Mouse (Mus musculus): ENCODE measurements around the gene Nt5dc2. TPM values are rescaled to one million over a fixed set of nuclear protein-coding genes. Genes with fewer than 3 reads are reported as not detected.

The Nt5dc2 gene
- 153 and 175 TPM in 2 replicates for polyA plus RNA-seq (2015; fragmentation: Nextera tagmentation; extraction: Ambion mirVana)

DNA sequence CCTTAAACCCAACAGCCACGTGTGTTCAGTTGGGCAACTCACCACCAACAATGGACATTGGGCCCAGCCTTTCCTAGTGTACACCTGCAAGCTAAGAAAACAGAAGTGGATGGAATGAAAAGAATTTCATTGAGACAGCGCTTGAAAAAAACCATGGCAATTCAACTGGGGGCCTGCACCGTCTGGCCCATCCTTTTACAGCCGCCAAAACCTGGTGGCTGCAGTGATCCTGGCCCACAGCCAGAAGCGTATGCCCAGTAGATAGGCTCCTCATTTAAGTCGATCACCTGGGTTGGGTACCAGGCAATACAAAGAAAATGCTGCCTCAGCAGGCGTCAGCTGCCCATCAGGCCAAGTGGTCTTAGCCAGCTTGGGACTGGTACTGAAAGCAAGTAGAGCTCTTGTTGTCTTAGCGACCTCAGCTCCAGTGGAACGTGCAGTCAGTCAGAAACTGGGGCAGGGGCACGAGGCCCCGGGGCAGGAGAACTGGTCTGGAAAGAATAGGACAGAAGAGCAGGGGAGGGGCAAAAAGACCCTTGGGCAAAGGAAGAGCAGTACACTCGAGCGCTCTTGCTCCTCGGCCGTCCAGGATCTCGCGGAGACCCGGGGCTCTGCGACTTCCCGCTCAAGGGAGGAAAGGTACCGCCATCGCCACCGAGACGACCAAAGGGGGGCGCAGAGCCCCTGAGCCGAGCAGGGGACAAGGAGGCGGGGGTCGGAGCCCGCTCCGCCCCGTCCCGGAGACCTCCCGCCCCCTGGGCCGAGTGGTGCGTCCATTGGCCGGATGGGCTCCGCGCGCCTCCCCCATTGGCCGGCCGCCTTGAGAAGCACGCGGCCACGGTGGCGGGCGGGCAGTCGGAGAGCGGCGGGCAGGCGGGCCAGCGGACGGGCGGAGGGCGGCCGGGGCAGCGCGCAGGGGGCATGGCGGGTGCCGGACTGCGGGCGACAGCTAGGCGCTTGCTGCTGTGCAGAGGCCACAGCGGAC is at the start of gene Nt5dc2:
TSS of gene Nt5dc2 (plus strand) at position 818 of the 985 bp plus-strand sequence.

DNA sequence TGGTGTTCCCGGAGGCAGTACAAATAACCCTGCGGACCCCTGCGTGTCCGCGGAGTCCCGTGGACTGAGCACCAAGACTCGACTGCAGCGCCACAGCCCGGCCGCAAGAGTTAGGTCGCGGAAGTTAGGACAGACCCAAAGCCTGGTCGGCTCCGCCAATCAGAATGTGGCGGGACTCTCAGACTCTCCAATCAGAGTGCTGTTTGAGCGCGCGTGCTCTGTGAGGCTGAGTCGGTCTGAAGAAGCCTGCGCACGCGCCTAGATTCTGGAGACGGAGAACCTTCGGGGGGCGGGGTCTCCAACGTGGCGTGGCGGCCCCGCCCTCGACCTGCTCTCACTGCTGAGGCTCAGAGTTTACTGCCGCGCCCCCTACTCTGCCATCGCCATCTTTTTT is 2.0 kb upstream of the Nt5dc2 start, which contains the start of gene Smim4:
TSS of gene Smim4 (minus strand) at position 131 of the 394 bp plus-strand sequence.

DNA sequence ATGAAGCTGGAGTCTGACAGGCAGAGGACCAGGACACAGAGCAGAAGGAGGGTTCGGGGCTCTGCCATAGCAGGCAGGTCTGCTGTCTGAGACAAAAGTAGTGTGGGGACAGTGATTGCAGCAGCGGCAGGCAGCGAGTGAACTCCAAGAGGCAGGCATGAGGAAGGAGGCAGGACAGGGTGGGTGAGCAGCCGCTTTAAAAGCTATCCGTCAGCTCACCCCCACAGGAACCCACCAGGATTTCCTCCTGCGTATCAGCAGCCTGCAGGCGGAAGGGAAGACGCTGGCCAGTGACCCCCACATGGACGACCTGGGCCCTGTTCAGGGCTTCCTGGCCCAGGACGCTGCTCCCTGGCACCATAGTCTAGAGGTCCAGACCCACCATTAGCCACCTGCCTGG is 37.6 kb downstream of the Nt5dc2 start, which contains the start of gene Stab1:
TSS of gene Stab1 (minus strand) at position 217 of the 400 bp plus-strand sequence.

Other genes with a start within 250 kb of the Nt5dc2 start
- 0.65 and 0.72 TPM in 2 replicates for gene Itih4, start 244.6 kb upstream of the Nt5dc2 start, polyA plus RNA-seq (2015; fragmentation: Nextera tagmentation; extraction: Ambion mirVana)
- gene Itih3, start 207.3 kb upstream of the Nt5dc2 start, polyA plus RNA-seq (2015; fragmentation: Nextera tagmentation; extraction: Ambion mirVana) = 1.4 and 2.1 TPM in 2 replicates
- gene Itih1, start 187.8 kb upstream of the Nt5dc2 start, polyA plus RNA-seq (2015; fragmentation: Nextera tagmentation; extraction: Ambion mirVana) = 0.05 and 0.09 TPM in 2 replicates
- 4.8 and 4.9 TPM in 2 replicates for gene Nek4, start 179.7 kb upstream of the Nt5dc2 start, polyA plus RNA-seq (2015; fragmentation: Nextera tagmentation; extraction: Ambion mirVana)
- gene Glt8d1, start 129.7 kb upstream of the Nt5dc2 start, polyA plus RNA-seq (2015; fragmentation: Nextera tagmentation; extraction: Ambion mirVana) = 33.0 and 34.6 TPM in 2 replicates
- gene Spcs1, start 129.4 kb upstream of the Nt5dc2 start, polyA plus RNA-seq (2015; fragmentation: Nextera tagmentation; extraction: Ambion mirVana) = 380 and 384 TPM in 2 replicates
- 59.3 and 60.2 TPM in 2 replicates for gene Pbrm1, start 111.9 kb upstream of the Nt5dc2 start, polyA plus RNA-seq (2015; fragmentation: Nextera tagmentation; extraction: Ambion mirVana)
- 54.7 and 56.1 TPM in 2 replicates for gene Gnl3, start 111.9 kb upstream of the Nt5dc2 start, polyA plus RNA-seq (2015; fragmentation: Nextera tagmentation; extraction: Ambion mirVana)
- gene Smim4, start 2.1 kb upstream of the Nt5dc2 start, polyA plus RNA-seq (2015; fragmentation: Nextera tagmentation; extraction: Ambion mirVana) = 82.9 and 83.3 TPM in 2 replicates
- 31.4 and 46.9 TPM in 2 replicates for gene Stab1, start 37.6 kb downstream of the Nt5dc2 start, polyA plus RNA-seq (2015; fragmentation: Nextera tagmentation; extraction: Ambion mirVana)
- 667 and 776 TPM in 2 replicates for gene Tnnc1, start 77.3 kb downstream of the Nt5dc2 start, polyA plus RNA-seq (2015; fragmentation: Nextera tagmentation; extraction: Ambion mirVana)
- gene Nisch, start 85.9 kb downstream of the Nt5dc2 start, polyA plus RNA-seq (2015; fragmentation: Nextera tagmentation; extraction: Ambion mirVana) = 133 and 143 TPM in 2 replicates
- gene Sema3g, start 86.8 kb downstream of the Nt5dc2 start, polyA plus RNA-seq (2015; fragmentation: Nextera tagmentation; extraction: Ambion mirVana) = 0.78 and 1.1 TPM in 2 replicates
- gene Phf7, start 120.3 kb downstream of the Nt5dc2 start, polyA plus RNA-seq (2015; fragmentation: Nextera tagmentation; extraction: Ambion mirVana) = 14.0 and 14.6 TPM in 2 replicates
- 35.0 and 35.8 TPM in 2 replicates for gene Bap1, start 120.4 kb downstream of the Nt5dc2 start, polyA plus RNA-seq (2015; fragmentation: Nextera tagmentation; extraction: Ambion mirVana)
- gene Dnah1, start 192.8 kb downstream of the Nt5dc2 start, polyA plus RNA-seq (2015; fragmentation: Nextera tagmentation; extraction: Ambion mirVana) = 0.40 and 0.46 TPM in 2 replicates
- gene Capn7, start 205.6 kb downstream of the Nt5dc2 start, polyA plus RNA-seq (2015; fragmentation: Nextera tagmentation; extraction: Ambion mirVana) = 24.5 and 25.0 TPM in 2 replicates